Mouse (Mus musculus) forebrain, postnatal 0 days (tissue): Measurements from ENCODE around the gene Med10. TPM values are rescaled to one million over a fixed set of nuclear protein-coding genes. Genes with fewer than 3 reads are reported as not detected.

ENCODE experiments used
- ATAC-seq: fragments of 200-750 bp; cut with Nextera tagmentation; 2 replicates; pipeline ENCODE4 v1.8.0; 2017; ENCODE audit warnings: mild to moderate bottlenecking, moderate library complexity
- DNase-seq: peaks from one replicate; pipeline ENCODE4 v3.0.0-alpha.2; 2015
- H3K27ac ChIP-seq: fragments of 300-500 bp; sonication (generic); 2 replicates; pipeline ENCODE4 v1.5.1; 2014; ENCODE audit warnings: low read depth, mild to moderate bottlenecking, antibody characterized with exemption, low read length, moderate library complexity, mixed read lengths
- H3K27me3 ChIP-seq: fragments of 300-500 bp; sonication (generic); 2 replicates; pipeline ENCODE4 v1.6.1; 2014; ENCODE audit warnings: mild to moderate bottlenecking, low read length, mixed read lengths; ENCODE audit not compliant: insufficient read depth
- H3K36me3 ChIP-seq: fragments of 300-500 bp; sonication (generic); 2 replicates; pipeline ENCODE4 v1.6.1; 2014; ENCODE audit warnings: mild to moderate bottlenecking, moderate library complexity; ENCODE audit not compliant: insufficient read depth
- H3K4me1 ChIP-seq: fragments of 300-500 bp; sonication (generic); 2 replicates; pipeline ENCODE4 v1.6.1; 2014; ENCODE audit warnings: antibody characterized with exemption; ENCODE audit not compliant: insufficient read depth
- H3K4me2 ChIP-seq: fragments of 300-500 bp; sonication (generic); 2 replicates; pipeline ENCODE4 v1.6.1; 2014; ENCODE audit warnings: low read depth, mild to moderate bottlenecking, moderate library complexity
- H3K4me3 ChIP-seq: fragments of 300-500 bp; sonication (generic); 2 replicates; pipeline ENCODE4 v1.5.1; 2014; ENCODE audit warnings: low read depth, low read length, mixed read lengths
- H3K9ac ChIP-seq: fragments of 300-500 bp; sonication (generic); 2 replicates; pipeline ENCODE4 v1.6.1; 2014; ENCODE audit warnings: mild to moderate bottlenecking
- H3K9me3 ChIP-seq: fragments of 300-500 bp; sonication (generic); 2 replicates; pipeline ENCODE4 v1.6.1; 2016; ENCODE audit warnings: low read length
- CTCF ChIP-seq: sonication (generic); IDR thresholded peaks from 2 replicates; pipeline ENCODE4 v1.5.1; 2016; ENCODE audit warnings: antibody characterized with exemption, control low read depth, low read depth
- WGBS: fragments of 180-500 bp; shearing (Covaris S2); extraction: QIAGEN DNeasy Blood & Tissue Kit; methylation state at CpG from one replicate; pipeline ENCODE4 v1.1.7; 2014; 5-methylcytosine and 5-hydroxymethylcytosine counted together
- polyA plus RNA-seq: library from polyadenylated mRNA; unstranded; fragments of >200 nt; fragmentation: Nextera tagmentation; extraction: Ambion mirVana; gene quantifications from 2 replicates; pipeline ENCODE4 v1.2.1, GENCODE M21; 2015
- total RNA-seq: library from RNA; depleted of rRNA; stranded (reverse); fragments of >200 nt; gene quantifications from 2 replicates; pipeline ENCODE4 v1.2.3, GENCODE M21; 2014

The Med10 gene
- total and polyA plus RNA-seq, 2 experiments from 2014 or later, result 58.5 to 174 TPM

DNA sequence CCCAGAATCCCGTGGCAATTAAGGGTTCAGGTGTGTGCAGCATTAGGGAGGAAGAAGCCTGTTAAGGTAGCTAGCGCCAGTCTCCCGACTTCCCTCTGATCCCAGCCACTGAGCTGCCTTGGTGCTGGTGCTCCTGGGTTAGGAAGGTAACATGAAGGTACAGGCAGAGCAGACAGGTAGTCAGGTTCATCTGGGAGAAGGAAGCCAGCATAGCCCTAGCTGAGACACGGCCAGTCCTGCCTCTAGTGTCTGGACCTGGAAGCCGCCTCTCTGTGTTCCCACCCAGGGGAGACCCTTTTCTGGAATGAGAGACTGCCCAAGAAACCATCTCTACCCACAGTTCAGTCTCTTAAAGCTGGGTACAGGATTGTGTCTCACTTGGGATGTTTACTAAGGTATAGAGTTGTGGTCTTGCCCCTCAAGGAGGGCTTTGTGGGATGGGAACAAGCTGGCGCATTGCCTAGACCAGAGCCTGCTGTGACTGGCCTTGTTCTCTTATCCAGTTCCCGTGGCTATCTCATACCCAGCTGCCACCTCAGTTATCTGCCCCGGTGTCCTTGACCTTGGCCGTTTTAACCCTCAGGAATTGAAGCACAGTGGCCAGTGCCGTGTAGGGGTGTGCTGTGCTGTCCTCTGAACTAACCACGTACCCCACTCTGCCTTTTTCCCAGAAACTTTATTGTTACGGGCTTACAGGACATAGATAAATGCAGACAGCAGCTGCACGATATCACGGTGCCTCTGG, 8.9 kb downstream of the Med10 start:
- peak overlapping the region; percentile 89; the same call in 1 of the 2 replicates for H3K4me3 ChIP-seq
- H3K36me3 ChIP-seq, result peaks cover 39% of the 10 kb centered on the region
- no peak for TF ChIP-seq CTCF
- peak overlapping the region; percentile 87; the same call in 1 of the 2 replicates for H3K9ac ChIP-seq
- H3K9me3 ChIP-seq, result no peaks in the 10 kb centered on the region
- WGBS, result 88% methylated on average over 14 of the region's 14 CpGs
- DNase-seq (no peak), ATAC-seq (no peak)
- no peak overlapping the region for H3K27ac ChIP-seq
- H3K27me3 ChIP-seq, result no peaks in the 10 kb centered on the region
- H3K4me1 ChIP-seq, result peaks cover 9% of the 10 kb centered on the region
- peak overlapping the region; percentile 100 for H3K4me2 ChIP-seq

DNA sequence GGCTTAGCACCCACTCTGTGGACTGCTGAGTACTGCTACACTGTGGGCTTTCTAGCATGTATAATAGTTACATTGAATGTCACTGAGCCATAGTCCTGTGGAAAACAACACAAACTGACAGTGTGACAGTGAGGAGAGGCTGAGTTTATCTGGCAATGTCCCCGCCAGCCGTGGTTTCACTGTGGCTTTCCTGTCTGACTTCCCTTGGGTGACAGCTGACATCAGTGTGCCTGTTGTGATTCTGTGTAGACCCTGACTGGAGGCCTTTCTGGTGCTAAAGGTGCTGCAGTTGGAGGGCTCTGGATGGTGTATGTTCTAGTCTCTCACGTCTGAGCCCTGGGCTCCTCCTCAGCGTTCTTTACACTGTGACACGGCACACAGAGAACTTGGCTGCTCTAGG, 11.7 kb downstream of the Med10 start:
- Histone ChIP-seq H3K4me1 (peaks cover 9% of the 10 kb centered on the region), H3K4me3 (no peak overlapping the region), H3K27ac (no peak overlapping the region), H3K27me3 (no peaks in the 10 kb centered on the region), H3K4me2 (no peak overlapping the region), H3K36me3 (peaks cover 55% of the 10 kb centered on the region), H3K9ac (no peak overlapping the region), H3K9me3 (no peaks in the 10 kb centered on the region)
- DNase-seq (no peak), ATAC-seq (no peak)
- TF ChIP-seq CTCF, result no peak
- WGBS, result 91% methylated on average over 5 of the region's 5 CpGs

DNA sequence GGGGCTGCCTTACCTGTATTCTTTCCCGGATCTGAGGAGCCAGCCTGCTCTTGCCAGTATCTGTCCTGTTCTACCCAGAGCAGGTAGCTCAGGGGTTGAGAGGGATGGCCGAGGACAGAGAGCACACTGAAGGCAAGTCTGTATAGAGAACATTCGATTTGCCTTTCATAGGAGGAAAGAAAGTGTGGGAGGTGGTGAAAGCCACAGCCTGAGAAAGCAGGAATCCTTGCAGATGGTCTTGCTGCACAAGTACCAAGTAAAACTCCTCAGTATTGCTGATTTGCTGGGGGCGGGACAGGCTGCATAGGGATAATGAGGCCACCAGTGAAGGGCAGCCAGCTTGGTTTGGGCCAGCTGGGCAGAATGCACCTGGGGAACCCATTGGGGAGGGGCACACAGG, 16.1 kb downstream of the Med10 start:
- peaks cover 42% of the 10 kb centered on the region for H3K36me3 ChIP-seq
- H3K27me3 ChIP-seq, result no peaks in the 10 kb centered on the region
- no peaks in the 10 kb centered on the region for H3K4me1 ChIP-seq
- DNase-seq (no peak), ATAC-seq (no peak)
- no peak overlapping the region for H3K9ac ChIP-seq
- TF ChIP-seq CTCF, result no peak
- no peak overlapping the region for H3K27ac ChIP-seq
- no peak overlapping the region for H3K4me2 ChIP-seq
- 92% methylated on average over 4 of the region's 4 CpGs for whole genome bisulfite sequencing
- no peak overlapping the region for H3K4me3 ChIP-seq
- no peaks in the 10 kb centered on the region for H3K9me3 ChIP-seq

DNA sequence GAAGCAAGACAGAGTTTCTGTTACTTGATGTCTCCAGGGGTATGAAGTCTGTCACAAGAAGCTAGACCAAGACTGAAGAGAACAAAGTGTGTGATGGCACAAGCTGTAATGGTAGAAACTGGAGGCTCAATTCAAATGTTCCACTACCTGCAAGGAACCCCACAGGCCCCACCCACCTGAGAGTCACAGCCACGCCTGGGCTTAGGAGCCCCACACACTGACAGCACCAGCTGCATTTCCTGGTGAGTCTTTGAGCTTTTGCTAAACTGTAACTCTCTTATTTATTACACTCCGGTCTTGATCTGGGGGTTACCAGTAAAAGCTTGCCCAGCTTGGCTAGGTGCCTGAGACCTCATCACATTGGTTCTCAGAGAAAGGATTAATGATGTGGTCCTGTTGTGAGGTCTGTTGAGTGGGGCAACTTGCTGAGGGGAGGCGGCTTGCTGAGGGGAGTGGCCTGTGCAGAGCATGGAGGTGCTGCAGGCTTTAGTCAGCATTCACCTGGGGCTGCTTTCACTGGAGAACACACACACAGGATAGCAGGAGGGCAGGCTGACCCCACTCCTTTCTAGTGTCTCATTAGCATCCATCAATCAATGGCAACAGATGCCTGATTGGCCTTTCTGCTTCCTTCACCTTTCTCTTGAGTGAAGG, 19.1 kb downstream of the Med10 start:
- Histone ChIP-seq H3K9me3 (no peaks in the 10 kb centered on the region), H3K4me1 (peaks cover 5% of the 10 kb centered on the region; the same call in 1 of the 2 replicates), H3K27ac (no peak overlapping the region), H3K4me2 (no peak overlapping the region), H3K4me3 (no peak overlapping the region), H3K36me3 (peaks cover 14% of the 10 kb centered on the region), H3K27me3 (no peaks in the 10 kb centered on the region), H3K9ac (no peak overlapping the region)
- no peak for DNase-seq
- 44% methylated on average over 3 of the region's 3 CpGs for WGBS
- no peak for ATAC-seq
- TF ChIP-seq CTCF, result no peak

DNA sequence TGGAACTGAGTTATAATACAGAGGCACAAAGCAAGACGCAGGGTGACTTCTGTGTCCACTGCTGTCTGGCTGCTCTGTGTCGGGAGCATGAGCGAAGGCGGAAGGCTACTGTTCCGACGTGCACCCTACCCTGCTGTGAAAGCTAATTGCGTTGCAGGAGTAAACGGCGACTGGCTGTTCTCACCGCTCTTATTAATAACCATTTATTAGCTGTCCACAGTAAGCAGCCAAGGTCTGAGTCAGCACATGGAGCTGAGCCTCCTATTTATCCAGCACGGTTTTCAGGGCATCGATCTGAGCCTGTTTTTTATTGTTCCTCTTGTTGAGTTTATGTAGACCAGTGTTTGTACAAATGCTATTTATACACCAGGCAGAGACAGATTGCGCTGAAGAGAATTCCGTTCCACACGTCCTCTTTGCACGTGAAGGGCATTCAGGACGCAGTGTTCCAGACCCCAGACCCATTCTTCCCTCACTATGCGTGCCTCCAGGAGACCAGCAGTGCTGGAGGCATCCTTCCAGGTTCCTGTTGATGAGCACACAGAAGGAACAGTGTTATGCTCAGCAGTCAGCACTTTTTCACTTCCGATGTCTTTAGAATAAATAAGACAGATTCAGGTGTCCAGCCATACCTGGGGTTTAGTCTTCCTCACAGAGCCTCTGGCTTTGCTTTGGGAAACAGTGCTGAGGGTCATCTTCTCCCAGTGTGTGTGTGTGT, 21.9 kb downstream of the Med10 start:
- no peak overlapping the region for H3K4me3 ChIP-seq
- no peaks in the 10 kb centered on the region for H3K27me3 ChIP-seq
- DNase-seq, result peak; percentile 54
- no peaks in the 10 kb centered on the region for H3K36me3 ChIP-seq
- 0 out of 2 replicates have a peak overlapping the region, but pooled peaks have one; percentile 50 for H3K27ac ChIP-seq
- H3K9me3 ChIP-seq, result no peaks in the 10 kb centered on the region
- peaks cover 5% of the 10 kb centered on the region; the same call in 1 of the 2 replicates for H3K4me1 ChIP-seq
- TF ChIP-seq CTCF, result no peak
- H3K4me2 ChIP-seq, result peak overlapping the region; percentile 16
- 26% methylated on average over 19 of the region's 19 CpGs for WGBS
- peak; percentile 49 for ATAC-seq
- H3K9ac ChIP-seq, result 0 out of 2 replicates have a peak overlapping the region, but pooled peaks have one; percentile 11

DNA sequence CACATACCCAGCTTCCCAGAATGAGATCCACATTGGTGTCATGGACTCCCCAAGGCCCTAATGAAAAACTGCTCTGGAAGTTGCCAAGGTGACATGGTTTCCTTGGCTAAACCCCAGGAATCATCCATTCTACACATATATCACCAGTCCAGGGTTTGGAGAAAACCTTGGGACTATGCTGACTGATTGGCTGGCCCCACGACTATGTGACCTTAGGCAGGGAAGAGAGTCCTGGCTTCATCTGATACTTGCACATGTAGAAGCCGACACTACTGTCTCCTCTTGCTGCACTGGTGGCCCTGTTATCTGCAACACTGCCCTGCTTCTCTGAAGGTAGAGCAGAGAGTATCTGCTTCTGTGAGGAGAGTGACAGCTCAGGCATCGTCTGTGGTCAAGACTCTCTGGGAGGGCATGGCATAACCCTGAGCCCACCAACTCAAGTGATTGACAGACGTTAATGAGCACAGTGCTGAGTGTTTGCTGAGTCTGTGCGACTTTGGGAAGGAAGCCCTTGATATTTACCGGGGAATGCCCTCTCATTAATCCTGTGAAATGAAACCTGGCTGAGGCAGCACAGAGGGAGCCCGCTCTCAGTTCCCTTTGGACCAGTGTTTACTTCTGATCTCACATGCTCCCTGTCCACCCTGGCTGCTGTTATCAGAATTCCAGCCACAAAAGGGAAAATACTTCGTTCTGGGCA, 23.4 kb downstream of the Med10 start:
- DNase-seq (no peak), ATAC-seq (no peak)

More for the DNA sequence above, 23.4 kb downstream of the Med10 start:
- TF ChIP-seq CTCF, result no peak
- 34% methylated on average over 8 of the region's 8 CpGs for WGBS
- Histone ChIP-seq H3K27me3 (no peaks in the 10 kb centered on the region), H3K9me3 (no peaks in the 10 kb centered on the region), H3K36me3 (no peaks in the 10 kb centered on the region), H3K27ac (no peak overlapping the region), H3K4me1 (peaks cover 5% of the 10 kb centered on the region; the same call in 1 of the 2 replicates), H3K4me3 (no peak overlapping the region), H3K9ac (no peak overlapping the region), H3K4me2 (no peak overlapping the region)
